Mouse (Mus musculus): ENCODE measurements at regions not wholly inside any gene's neighbourhood (a gene's known extent, or its start where the extent isn't known, plus 50 kb on each side); places are given as distances from the start of the nearest gene placed in this dataset.

DNA sequence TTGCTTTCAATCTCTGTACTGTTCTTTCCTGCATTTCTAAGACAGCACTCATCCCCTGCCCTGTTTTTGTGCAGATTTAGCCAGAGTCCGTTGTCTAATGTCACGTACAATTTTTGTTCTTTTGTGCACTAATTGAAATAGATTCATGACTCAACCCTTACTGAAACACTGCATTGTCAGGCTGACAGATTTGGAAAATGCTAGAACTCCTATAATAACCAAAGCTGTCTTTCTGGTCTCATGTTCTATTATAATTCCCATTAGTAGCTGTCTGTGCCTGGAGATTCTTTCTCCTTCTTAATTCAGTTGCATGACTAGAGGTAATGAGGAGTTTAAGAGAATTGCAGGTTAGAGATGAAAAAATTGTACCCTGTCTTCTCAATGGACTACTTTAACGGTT lies 158.6 kb downstream of the Edn1 start:
- TF ChIP-seq GATA1 (IDR thresholded peaks at IDR 0.05; ENCODE audit: borderline replicate concordance, low read length) (no peak), FLI1 (IDR thresholded peaks at IDR 0.05; ENCODE audit: low read length) (no peak)
